Mouse (Mus musculus) thymus, adult 2 months (tissue): ENCODE data around the gene Mpped1.

Experiments
- CTCF ChIP-seq: fragments of 200-500 bp; IDR thresholded peaks from 2 replicates; pipeline ENCODE4 v1.5.1; 2012; ENCODE audit warnings: mild to moderate bottlenecking, control low read depth, low read length, moderate library complexity, borderline replicate concordance; ENCODE audit not compliant: control insufficient read depth, poor library complexity, insufficient read depth; ENCODE audit errors: extremely low read depth
- POLR2A ChIP-seq: fragments of 200-500 bp; IDR thresholded peaks from 2 replicates; pipeline ENCODE4 v1.6.1; 2012; ENCODE audit warnings: mild to moderate bottlenecking, low read length, control low read depth, moderate library complexity; ENCODE audit not compliant: control insufficient read depth, poor library complexity, insufficient read depth; ENCODE audit errors: extremely low read depth

DNA sequence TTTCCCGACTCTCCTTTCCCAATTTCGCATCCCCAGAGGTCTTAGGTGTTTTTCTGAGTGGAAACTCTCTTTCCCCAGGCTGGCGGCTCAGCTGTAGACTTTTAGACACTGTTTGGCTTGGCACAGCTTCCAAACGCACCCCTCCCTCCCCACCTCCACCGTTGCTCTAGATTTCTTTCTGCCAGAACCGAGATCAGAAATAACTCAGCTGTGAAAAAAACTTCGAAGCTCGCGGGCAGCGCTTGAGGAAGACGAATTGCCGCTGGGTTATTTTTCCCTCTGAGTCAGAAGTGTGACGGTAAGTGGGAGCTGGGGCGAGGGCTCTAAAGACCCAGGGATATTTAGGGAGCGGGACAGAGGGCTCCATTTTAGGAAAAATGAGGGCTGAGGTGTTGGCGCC is 33.0 kb upstream of the Mpped1 start:
- TF ChIP-seq CTCF (no peak), POLR2A (no peak)
